Mouse (Mus musculus) MEL (cell line): ENCODE measurements around the gene Kif6. TPM values are rescaled to one million over a fixed set of nuclear protein-coding genes. Genes with fewer than 3 reads are reported as not detected.

Experiments
- DNase-seq: peaks from one replicate; pipeline ENCODE4 v3.0.0; 2011; ENCODE audit warnings: low read depth, low spot score
- H3K27ac ChIP-seq: 2 replicates; pipeline ENCODE4 v1.5.1; 2012; ENCODE audit warnings: low read depth, mild to moderate bottlenecking, control low read depth, low read length, moderate library complexity; ENCODE audit not compliant: control insufficient read depth
- H3K27me3 ChIP-seq, 2 experiments: fragments of 150-350 bp in 1 of 2; sonication (generic) in 1 of 2; 2 replicates each; pipeline ENCODE4 v1.6.1; 2012; ENCODE audit warnings: low read length in 2 of 2, mild to moderate bottlenecking in 2 of 2, improper control_type of control experiment in 1 of 2, moderate library complexity in 1 of 2; ENCODE audit not compliant: insufficient read depth in 2 of 2, control insufficient read depth in 1 of 2
- H3K36me3 ChIP-seq, 2 experiments: 2 replicates each; pipeline ENCODE4 v1.6.1; 2012 to 2014; ENCODE audit warnings: low read length in 2 of 2, improper control_type of control experiment in 1 of 2, inconsistent platforms in 1 of 2, mild to moderate bottlenecking in 1 of 2; ENCODE audit not compliant: insufficient read depth in 2 of 2, control insufficient read depth in 1 of 2
- H3K4me1 ChIP-seq, 2 experiments: fragments of 150-350 bp in 1 of 2; sonication (generic) in 1 of 2; 2 replicates each; pipeline ENCODE4 v1.6.1; 2012; ENCODE audit warnings: low read length in 2 of 2, improper control_type of control experiment in 1 of 2, mild to moderate bottlenecking in 1 of 2; ENCODE audit not compliant: insufficient read depth in 2 of 2, control insufficient read depth in 1 of 2
- H3K4me3 ChIP-seq, 2 experiments: fragments of 150-350 bp in 1 of 2; sonication (generic) in 1 of 2; 2 replicates each; pipeline ENCODE4 v1.5.1; 2012; ENCODE audit warnings: low read depth in 2 of 2, low read length in 2 of 2, mild to moderate bottlenecking in 2 of 2, moderate library complexity in 2 of 2, control low read depth in 1 of 2, improper control_type of control experiment in 1 of 2; ENCODE audit not compliant: control insufficient read depth in 1 of 2, insufficient read depth in 1 of 2
- H3K79me2 ChIP-seq: 2 replicates; pipeline ENCODE4 v1.6.1; 2012; ENCODE audit warnings: mild to moderate bottlenecking, low read length, moderate library complexity; ENCODE audit not compliant: control insufficient read depth, poor library complexity, insufficient read depth
- H3K9ac ChIP-seq: 2 replicates; pipeline ENCODE4 v1.6.1; 2012; ENCODE audit warnings: low read depth, mild to moderate bottlenecking, control low read depth, low read length, moderate library complexity; ENCODE audit not compliant: control insufficient read depth, poor library complexity, severe bottlenecking
- H3K9me3 ChIP-seq: fragments of 150-350 bp; sonication (generic); replicated peaks from 2 replicates; pipeline ENCODE4 v1.6.1; 2012; ENCODE audit warnings: mild to moderate bottlenecking, low read length, improper control_type of control experiment, moderate library complexity; ENCODE audit not compliant: insufficient read depth
- BHLHE40 ChIP-seq: IDR thresholded peaks from 2 replicates; pipeline ENCODE4 v1.6.1; 2012; ENCODE audit warnings: low read depth, mild to moderate bottlenecking, inconsistent platforms, low read length, improper control_type of control experiment, borderline replicate concordance
- CHD2 ChIP-seq: IDR thresholded peaks from 2 replicates; pipeline ENCODE4 v1.6.1; 2011; ENCODE audit warnings: low read length, improper control_type of control experiment
- CTCF ChIP-seq, 3 experiments: IDR thresholded peaks in 2 of 3; conservative IDR thresholded peaks in 1 of 3; 2 replicates each; pipeline ENCODE4 v1.5.1; 2011 to 2012; ENCODE audit warnings: low read length in 3 of 3, low read depth in 2 of 3, mild to moderate bottlenecking in 2 of 3, improper control_type of control experiment in 1 of 3, inconsistent platforms in 1 of 3, mixed read lengths in 1 of 3, moderate library complexity in 1 of 3; ENCODE audit not compliant: control insufficient read depth in 1 of 3, insufficient read depth in 1 of 3, poor library complexity in 1 of 3, severe bottlenecking in 1 of 3
- E2F4 ChIP-seq: IDR thresholded peaks from 2 replicates; pipeline ENCODE4 v1.6.1; 2011; ENCODE audit warnings: low read depth, low read length, improper control_type of control experiment, borderline replicate concordance
- EP300 ChIP-seq, 2 experiments: IDR thresholded peaks; 2 replicates each; pipeline ENCODE4 v1.6.1; 2011; ENCODE audit warnings: improper control_type of control experiment in 2 of 2, low read length in 2 of 2, low read depth in 1 of 2, mild to moderate bottlenecking in 1 of 2
- ETS1 ChIP-seq: IDR thresholded peaks from 2 replicates; pipeline ENCODE4 v1.6.1; 2012; ENCODE audit warnings: low read depth, mild to moderate bottlenecking, inconsistent platforms, low read length, improper control_type of control experiment, moderate library complexity
- GATA1 ChIP-seq: IDR thresholded peaks from 2 replicates; pipeline ENCODE4 v1.6.1; 2011; ENCODE audit warnings: low read depth, low read length, improper control_type of control experiment
- HCFC1 ChIP-seq: IDR thresholded peaks from 2 replicates; pipeline ENCODE4 v1.6.1; 2012; ENCODE audit warnings: low read depth, mild to moderate bottlenecking, inconsistent platforms, low read length, improper control_type of control experiment, moderate library complexity
- KAT2A ChIP-seq: conservative IDR thresholded peaks from 2 replicates; pipeline ENCODE4 v1.6.1; 2012; ENCODE audit warnings: low read depth, low read length, improper control_type of control experiment, inconsistent platforms
- MAFK ChIP-seq: IDR thresholded peaks from 2 replicates; pipeline ENCODE4 v1.6.1; 2011; ENCODE audit warnings: low read depth, mild to moderate bottlenecking, low read length, improper control_type of control experiment, borderline replicate concordance
- MAX ChIP-seq: IDR thresholded peaks from 2 replicates; pipeline ENCODE4 v1.6.1; 2011; ENCODE audit warnings: low read length, improper control_type of control experiment
- MAZ ChIP-seq: IDR thresholded peaks from 2 replicates; pipeline ENCODE4 v1.6.1; 2012; ENCODE audit warnings: low read depth, mild to moderate bottlenecking, inconsistent platforms, low read length, improper control_type of control experiment
- MEF2A ChIP-seq: IDR thresholded peaks from 2 replicates; pipeline ENCODE4 v1.6.1; 2014; ENCODE audit warnings: low read depth, mild to moderate bottlenecking, inconsistent platforms, low read length, improper control_type of control experiment; ENCODE audit not compliant: poor library complexity, insufficient replicate concordance, severe bottlenecking; ENCODE audit errors: extremely low read depth
- MYC ChIP-seq: IDR thresholded peaks from 2 replicates; pipeline ENCODE4 v1.6.1; 2011; ENCODE audit warnings: low read depth, mild to moderate bottlenecking, low read length, improper control_type of control experiment, moderate library complexity
- NELFE ChIP-seq: IDR thresholded peaks from 2 replicates; pipeline ENCODE4 v1.6.1; 2011; ENCODE audit warnings: low read depth, low read length, improper control_type of control experiment
- NRF1 ChIP-seq: IDR thresholded peaks from 2 replicates; pipeline ENCODE4 v1.6.1; 2014; ENCODE audit warnings: low read depth, mild to moderate bottlenecking, inconsistent platforms, low read length, improper control_type of control experiment, moderate library complexity; ENCODE audit not compliant: poor library complexity, insufficient read depth, severe bottlenecking
- POLR2A ChIP-seq, 2 experiments: IDR thresholded peaks; 2 replicates each; pipeline ENCODE4 v1.6.1; 2011 to 2012; ENCODE audit warnings: low read length in 2 of 2, mild to moderate bottlenecking in 2 of 2, control low read depth in 1 of 2, improper control_type of control experiment in 1 of 2, low read depth in 1 of 2, moderate library complexity in 1 of 2; ENCODE audit not compliant: control insufficient read depth in 1 of 2, insufficient read depth in 1 of 2, poor library complexity in 1 of 2
- POLR2AphosphoS2 ChIP-seq: IDR thresholded peaks from 2 replicates; pipeline ENCODE4 v1.6.1; 2011; ENCODE audit warnings: low read length, improper control_type of control experiment
- POLR2AphosphoS5 ChIP-seq: IDR thresholded peaks from 2 replicates; pipeline ENCODE4 v1.6.1; 2012; ENCODE audit warnings: low read depth, borderline replicate concordance, mild to moderate bottlenecking, inconsistent platforms, low read length, moderate library complexity, mixed read lengths
- RAD21 ChIP-seq: IDR thresholded peaks from 2 replicates; pipeline ENCODE4 v1.6.1; 2011; ENCODE audit warnings: mild to moderate bottlenecking, low read depth, low read length, improper control_type of control experiment
- RCOR1 ChIP-seq: IDR thresholded peaks from 2 replicates; pipeline ENCODE4 v1.6.1; 2012; ENCODE audit warnings: low read depth, mild to moderate bottlenecking, inconsistent platforms, low read length, improper control_type of control experiment
- SIN3A ChIP-seq: IDR thresholded peaks from 2 replicates; pipeline ENCODE4 v1.6.1; 2012; ENCODE audit warnings: low read length, improper control_type of control experiment, inconsistent platforms
- SMC3 ChIP-seq: IDR thresholded peaks from 2 replicates; pipeline ENCODE4 v1.6.1; 2011; ENCODE audit warnings: low read depth, low read length, improper control_type of control experiment
- TBP ChIP-seq: IDR thresholded peaks from 2 replicates; pipeline ENCODE4 v1.8.0; 2011; ENCODE audit warnings: low read depth, low read length, improper control_type of control experiment
- TCF12 ChIP-seq: IDR thresholded peaks from 2 replicates; pipeline ENCODE4 v1.6.1; 2014; ENCODE audit warnings: low read depth, mild to moderate bottlenecking, inconsistent platforms, low read length, improper control_type of control experiment, moderate library complexity
- USF1 ChIP-seq: IDR thresholded peaks from 2 replicates; pipeline ENCODE4 v1.6.1; 2014; ENCODE audit warnings: low read depth, mild to moderate bottlenecking, inconsistent platforms, low read length, improper control_type of control experiment, moderate library complexity
- ZC3H11A ChIP-seq: IDR thresholded peaks from 2 replicates; pipeline ENCODE4 v1.6.1; 2012; ENCODE audit warnings: low read depth, mild to moderate bottlenecking, inconsistent platforms, low read length, improper control_type of control experiment
- ZKSCAN1 ChIP-seq: IDR thresholded peaks from 2 replicates; pipeline ENCODE4 v1.6.1; 2012; ENCODE audit warnings: low read depth, mild to moderate bottlenecking, inconsistent platforms, low read length, improper control_type of control experiment, moderate library complexity
- ZMIZ1 ChIP-seq: IDR thresholded peaks from 2 replicates; pipeline ENCODE4 v1.6.1; 2012; ENCODE audit warnings: low read depth, mild to moderate bottlenecking, inconsistent platforms, low read length, improper control_type of control experiment, moderate library complexity
- ZNF384 ChIP-seq: IDR thresholded peaks from 2 replicates; pipeline ENCODE4 v1.6.1; 2012; ENCODE audit warnings: low read depth, mild to moderate bottlenecking, inconsistent platforms, low read length, improper control_type of control experiment
- polyA plus RNA-seq, 2 experiments: library from polyadenylated mRNA; stranded (reverse) in 1 of 2; unstranded in 1 of 2; fragments of >175 nt in 1 of 2; fragments of >200 nt in 1 of 2; gene quantifications; 2 replicates each; pipeline versions ENCODE4 v1.2.1 to v1.2.4; 2012; ENCODE audit warnings: low replicate concordance in 2 of 2, low read depth in 1 of 2; ENCODE audit not compliant: insufficient read length in 2 of 2, insufficient read depth in 1 of 2, missing spikeins in 1 of 2
- total RNA-seq: library from RNA; depleted of rRNA; stranded (reverse); fragments of 300-350 nt; gene quantifications from 2 replicates; pipeline ENCODE4 v1.2.3, GENCODE M21; 2012

Kif6 gene
- total and polyA plus RNA-seq, 3 experiments: not detected

DNA sequence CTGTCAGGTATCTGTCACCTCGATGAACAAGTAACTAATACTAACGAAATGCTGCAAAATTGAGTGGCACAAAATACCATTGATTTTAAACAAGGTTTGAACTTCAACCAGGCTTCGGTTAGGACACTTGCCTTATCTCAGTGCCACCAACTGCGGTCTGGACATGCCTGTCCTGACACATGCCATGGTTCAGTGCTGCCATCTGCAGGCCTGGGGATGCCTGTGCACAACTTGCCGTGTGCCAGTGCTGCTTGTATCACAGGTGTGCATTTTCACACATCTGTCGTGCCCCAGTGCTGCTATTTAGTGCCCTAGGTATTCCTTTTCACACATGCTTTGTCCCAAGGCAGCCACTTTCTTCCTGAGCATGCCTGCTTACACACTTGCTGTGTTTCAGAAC is 327.7 kb downstream of the Kif6 start:
- no peaks in the 10 kb centered on the region for H3K9me3 ChIP-seq
- H3K9ac ChIP-seq: no peak overlapping the region
- peak; percentile 62 for DNase-seq
- no peak overlapping the region for H3K27ac ChIP-seq
- H3K4me3 ChIP-seq: no peak overlapping the region
- H3K27me3 ChIP-seq: no peaks in the 10 kb centered on the region
- no peaks in the 10 kb centered on the region; a peak in 1 of 4 replicates for H3K4me1 ChIP-seq
- TF ChIP-seq RCOR1 (no peak), SMC3 (peak; percentile 47), MYC (0 out of 2 replicates have a peak, but pooled peaks have one; percentile 36), POLR2AphosphoS5 (no peak), CTCF (IDR thresholded peaks at IDR 0.05 in 2 of 3, conservative IDR thresholded peaks at IDR 0.05 in 1 of 3; ENCODE audit: control insufficient read depth in 1 of 3, insufficient read depth in 1 of 3, low read depth in 2 of 3, low read length in 3 of 3, poor library complexity in 1 of 3, severe bottlenecking in 1 of 3) (peak; percentile 74 to 90 (median 84)), RAD21 (peak; percentile 52), MAFK (no peak)
- no peaks in the 10 kb centered on the region for H3K79me2 ChIP-seq
- no peaks in the 10 kb centered on the region for H3K36me3 ChIP-seq

DNA sequence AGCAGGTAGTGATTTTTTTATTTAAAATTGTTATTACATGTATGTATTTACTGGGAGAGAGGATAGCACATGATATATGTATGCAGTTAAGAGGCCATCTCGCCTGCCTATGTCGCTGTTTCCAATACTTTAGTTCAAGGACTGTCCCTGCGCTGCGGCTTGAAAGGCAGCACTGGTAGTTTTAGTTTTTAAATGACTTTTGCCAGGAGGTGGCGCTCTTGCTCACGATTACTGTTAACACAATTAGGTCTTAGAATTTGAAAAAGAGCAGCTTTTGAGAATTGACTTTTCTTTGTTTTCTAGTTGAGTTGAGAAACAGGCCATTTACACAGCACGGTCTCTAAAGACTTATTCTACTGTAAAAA is 336.5 kb downstream of the Kif6 start:
- H3K9ac ChIP-seq: peak overlapping the region; percentile 80
- H3K79me2 ChIP-seq: no peaks in the 10 kb centered on the region; the same call in 1 of the 2 replicates
- DNase-seq: peak; percentile 93
- TF ChIP-seq NRF1 (no peak), KAT2A (no peak), SIN3A (peak; percentile 67; the same call in 1 of the 2 replicates), TCF12 (no peak; the same call in 1 of the 2 replicates), CHD2 (no peak), ZMIZ1 (no peak), MAZ (no peak), USF1 (no peak), GATA1 (no peak), ZC3H11A (peak; percentile 95), POLR2AphosphoS5 (no peak), BHLHE40 (no peak), POLR2A (IDR thresholded peaks at IDR 0.05; ENCODE audit: control insufficient read depth in 1 of 2, insufficient read depth in 1 of 2, low read depth in 1 of 2, low read length in 2 of 2, poor library complexity in 1 of 2) (no peak), ZNF384 (0 out of 2 replicates have a peak, but pooled peaks have one; percentile 52), EP300 (IDR thresholded peaks at IDR 0.05; ENCODE audit: low read depth in 1 of 2, low read length in 2 of 2) (peak in 1 of 2 experiments; percentile 6; a peak in 1 of 4 replicates), SMC3 (peak; percentile 98), MAFK (no peak), RCOR1 (no peak), POLR2AphosphoS2 (no peak), RAD21 (peak; percentile 94), NELFE (no peak), HCFC1 (peak; percentile 50), MAX (no peak), MEF2A (no peak), TBP (peak; percentile 40; the same call in 1 of the 2 replicates), ZKSCAN1 (no peak), CTCF (IDR thresholded peaks at IDR 0.05 in 2 of 3, conservative IDR thresholded peaks at IDR 0.05 in 1 of 3; ENCODE audit: control insufficient read depth in 1 of 3, insufficient read depth in 1 of 3, low read depth in 2 of 3, low read length in 3 of 3, poor library complexity in 1 of 3, severe bottlenecking in 1 of 3) (peak; percentile 38 to 98 (median 56)), E2F4 (no peak), ETS1 (no peak)
- peak overlapping the region; percentile 94 for H3K27ac ChIP-seq
- H3K4me1 ChIP-seq: peaks cover 5 to 6% of the 10 kb centered on the region in 2 experiments
- H3K4me3 ChIP-seq: peak overlapping the region; percentile 67 to 77
- H3K9me3 ChIP-seq: no peaks in the 10 kb centered on the region
- H3K36me3 ChIP-seq: peaks cover 0 to 2% of the 10 kb centered on the region in 2 experiments; a peak in 2 of 4 replicates
- H3K27me3 ChIP-seq: no peaks in the 10 kb centered on the region
